Mouse (Mus musculus) lung, postnatal 10 days (tissue): Measurements from ENCODE around the gene Tmem135.

ENCODE experiments used
- DNase-seq: peaks from one replicate; pipeline ENCODE4 v3.0.0; 2021

Tmem135 gene

GRCm38 (mm10) chr7:89242565-89242964 is 161.5 kb downstream of the Tmem135 start:
- DNase-seq, result no peak

- DNase-seq, result no peak
Observed at GRCm38 (mm10) chr7:89242143-89242542, 161.9 kb downstream of the Tmem135 start.

GRCm38 (mm10) chr7:89239592-89239991 is 164.4 kb downstream of the Tmem135 start:
- no peak for DNase-seq

- no peak for DNase-seq
Observed at GRCm38 (mm10) chr7:89236592-89236991, 167.4 kb downstream of the Tmem135 start.

GRCm38 (mm10) chr7:89235974-89236507 is 168.0 kb downstream of the Tmem135 start:
- DNase-seq, result no peak

- no peak for DNase-seq
Observed at GRCm38 (mm10) chr7:89232499-89233145, 171.4 kb downstream of the Tmem135 start.

GRCm38 (mm10) chr7:89231200-89231790 is 172.7 kb downstream of the Tmem135 start:
- DNase-seq, result no peak

- DNase-seq, result no peak
Observed at GRCm38 (mm10) chr7:89222609-89223008, 181.4 kb downstream of the Tmem135 start.

- DNase-seq, result peak; percentile 26
Observed at GRCm38 (mm10) chr7:89216628-89217027, 187.4 kb downstream of the Tmem135 start.

- no peak for DNase-seq
Observed at GRCm38 (mm10) chr7:89216118-89216517, 187.9 kb downstream of the Tmem135 start.

- no peak for DNase-seq
Observed at GRCm38 (mm10) chr7:89215714-89216113, 188.3 kb downstream of the Tmem135 start.

GRCm38 (mm10) chr7:89210506-89210905 is 193.5 kb downstream of the Tmem135 start:
- DNase-seq, result no peak

GRCm38 (mm10) chr7:89206165-89206564 is 197.9 kb downstream of the Tmem135 start:
- no peak for DNase-seq

- DNase-seq, result no peak
Observed at GRCm38 (mm10) chr7:89205402-89205801, 198.6 kb downstream of the Tmem135 start.

- no peak for DNase-seq
Observed at GRCm38 (mm10) chr7:89203144-89203543, 200.9 kb downstream of the Tmem135 start.

- DNase-seq, result no peak
Observed at GRCm38 (mm10) chr7:89201954-89202353, 202.1 kb downstream of the Tmem135 start.

- no peak for DNase-seq
Observed at GRCm38 (mm10) chr7:89198499-89198898, 205.5 kb downstream of the Tmem135 start.

GRCm38 (mm10) chr7:89193459-89193858 is 210.6 kb downstream of the Tmem135 start:
- DNase-seq, result no peak

GRCm38 (mm10) chr7:89183928-89184327 is 220.1 kb downstream of the Tmem135 start:
- no peak for DNase-seq

GRCm38 (mm10) chr7:89182943-89183342 is 221.1 kb downstream of the Tmem135 start:
- DNase-seq, result no peak

GRCm38 (mm10) chr7:89181285-89181684 is 222.7 kb downstream of the Tmem135 start:
- DNase-seq, result no peak

GRCm38 (mm10) chr7:89178601-89179000 is 225.4 kb downstream of the Tmem135 start:
- no peak for DNase-seq

GRCm38 (mm10) chr7:89177926-89178325 is 226.1 kb downstream of the Tmem135 start:
- no peak for DNase-seq

- DNase-seq, result no peak
Observed at GRCm38 (mm10) chr7:89174430-89174829, 229.6 kb downstream of the Tmem135 start.

GRCm38 (mm10) chr7:89173018-89173417 is 231.0 kb downstream of the Tmem135 start:
- DNase-seq, result no peak
